Mouse (Mus musculus) embryonic fibroblast, embryonic 13.5 days (primary cell): ENCODE measurements around the gene AC129217.1.
A peak's percentile ranks its signal among the peaks of the same experiment; 100 is the strongest.

Experiments
- CTCF ChIP-seq: IDR thresholded peaks from 2 replicates; pipeline ENCODE4 v1.5.1; 2011; ENCODE audit warnings: mild to moderate bottlenecking, control low read depth, low read length, moderate library complexity, borderline replicate concordance; ENCODE audit not compliant: insufficient read depth
- POLR2A ChIP-seq: IDR thresholded peaks from 2 replicates; pipeline ENCODE4 v1.6.1; 2011; ENCODE audit warnings: low read depth, mild to moderate bottlenecking, control low read depth, low read length, moderate library complexity

GRCm38 (mm10) chr19:8819596-8820423, 9.8 kb upstream of the AC129217.1 start, which contains the start of gene Hnrnpul2:
- no peak for TF ChIP-seq CTCF
- peak; percentile 97 for TF ChIP-seq POLR2A
